Mouse (Mus musculus) G1E (cell line): ENCODE data around the gene Mfsd12. TPM values are rescaled to one million over a fixed set of nuclear protein-coding genes. Genes with fewer than 3 reads are reported as not detected.

Experiments
- ATAC-seq: 2 replicates; pipeline ENCODE4 v1.8.0; 2016; ENCODE audit warnings: mild to moderate bottlenecking; ENCODE audit not compliant: insufficient number of reproducible peaks, poor library complexity, low FRiP score, severe bottlenecking; ENCODE audit errors: extremely low read depth
- DNase-seq: peaks from one replicate; pipeline ENCODE4 v3.0.0; 2012; ENCODE audit warnings: low spot score
- H3K27me3 ChIP-seq: 2 replicates; pipeline ENCODE4 v1.6.1; 2012; ENCODE audit warnings: mild to moderate bottlenecking, low read length, inconsistent platforms; ENCODE audit not compliant: insufficient read depth
- H3K36me3 ChIP-seq: replicated peaks from 2 replicates; pipeline ENCODE3; 2012; ENCODE audit warnings: mild to moderate bottlenecking, inconsistent platforms
- H3K4me1 ChIP-seq: 2 replicates; pipeline ENCODE4 v1.6.1; 2012; ENCODE audit warnings: low read depth, low read length, inconsistent platforms, mixed read lengths; ENCODE audit not compliant: insufficient read depth
- H3K4me3 ChIP-seq: 2 replicates; pipeline ENCODE4 v1.5.1; 2012; ENCODE audit warnings: low read depth, mild to moderate bottlenecking, inconsistent platforms, low read length, moderate library complexity, mixed read lengths
- H3K9me3 ChIP-seq: replicated peaks from 2 replicates; pipeline ENCODE4 v1.6.1; 2012; ENCODE audit warnings: inconsistent platforms
- CTCF ChIP-seq: IDR thresholded peaks from 2 replicates; pipeline ENCODE4 v1.5.1; 2012; ENCODE audit warnings: low read depth, low read length, inconsistent platforms, mixed read lengths
- GATA1 ChIP-seq: IDR thresholded peaks from 2 replicates; pipeline ENCODE4 v1.6.1; 2012; ENCODE audit warnings: borderline replicate concordance, low read length, inconsistent platforms, mixed read lengths
- GATA2 ChIP-seq: IDR thresholded peaks from 2 replicates; pipeline ENCODE4 v1.6.1; 2012; ENCODE audit warnings: low read depth, low read length, inconsistent platforms, borderline replicate concordance
- POLR2AphosphoS5 ChIP-seq: IDR thresholded peaks from 2 replicates; pipeline ENCODE4 v1.6.1; 2012; ENCODE audit warnings: low read depth, low read length, inconsistent platforms; ENCODE audit not compliant: insufficient replicate concordance
- TAL1 ChIP-seq: conservative IDR thresholded peaks from 2 replicates; pipeline ENCODE4 v1.6.1; 2012; ENCODE audit warnings: low read depth, low read length, inconsistent platforms, mixed read lengths
- polyA plus RNA-seq: library from polyadenylated mRNA; stranded (reverse); fragments of >175 nt; gene quantifications from 2 replicates; pipeline ENCODE4 v1.2.3, GENCODE M21; 2012
- total RNA-seq, 2 experiments: library from RNA; stranded (forward) in 1 of 2; stranded (reverse) in 1 of 2; fragments of 200-1000 nt in 1 of 2; fragments of >200 nt in 1 of 2; fragmentation: Nextera tagmentation in 1 of 2; gene quantifications; 2 replicates each; pipeline ENCODE4 v1.2.3; 2014 to 2017

Gene Mfsd12
- total and polyA plus RNA-seq, 3 experiments: 13.1 to 46.7 (median 14.4) TPM

DNA sequence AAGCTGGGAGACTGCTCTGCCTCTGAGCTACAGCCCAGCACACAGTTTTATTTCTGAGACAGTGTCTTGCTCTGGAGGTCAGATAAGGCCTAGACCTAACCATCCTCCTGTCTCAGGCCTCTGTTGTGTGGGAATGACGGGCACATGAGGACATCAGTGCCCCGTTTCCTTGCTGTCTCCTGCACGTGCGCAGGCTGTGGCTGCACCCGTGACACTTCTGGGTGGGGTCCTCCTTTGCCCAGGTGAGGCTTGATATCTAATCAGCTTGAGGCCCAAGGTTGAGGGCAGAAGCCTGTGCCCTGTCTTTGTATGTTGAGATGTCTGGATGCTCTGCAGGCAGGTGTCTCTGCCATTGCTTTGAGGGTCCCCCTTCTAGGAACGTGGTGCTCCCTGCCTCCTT lies 35.0 kb downstream of the Mfsd12 start:
- no peaks in the 10 kb centered on the region for H3K9me3 ChIP-seq

DNA sequence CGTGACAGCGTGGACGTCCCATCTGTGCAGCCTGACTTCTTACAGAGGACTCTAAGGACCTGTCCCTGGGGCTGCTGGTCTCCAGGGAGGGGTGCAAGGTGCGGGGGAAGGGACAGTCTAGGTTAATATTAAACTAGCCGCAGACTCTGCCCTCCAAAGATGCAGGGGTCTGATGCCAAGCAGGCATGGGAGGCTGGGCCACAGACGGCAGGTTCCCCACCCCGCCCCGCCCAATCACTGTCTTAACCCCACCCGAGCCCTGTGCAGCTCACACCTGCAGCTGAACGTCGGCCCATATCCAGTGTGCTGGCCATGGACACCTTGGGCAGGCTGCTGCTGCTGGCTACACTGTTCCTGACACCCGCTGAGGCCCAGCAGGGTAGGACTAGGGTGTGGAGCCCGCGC lies 35.5 kb downstream of the Mfsd12 start, which contains the start of gene Smim24:
Gene Smim24 (plus strand): TSS at position 271 of the 405 bp plus-strand sequence.
- H3K9me3 ChIP-seq: no peaks in the 10 kb centered on the region
- peaks cover 51% of the 10 kb centered on the region for H3K36me3 ChIP-seq
- H3K4me1 ChIP-seq: peaks cover 40% of the 10 kb centered on the region
- no peak for ATAC-seq
- H3K27me3 ChIP-seq: peaks cover 13% of the 10 kb centered on the region; the same call in 1 of the 2 replicates
- TF ChIP-seq GATA2 (no peak), TAL1 (no peak), GATA1 (no peak), CTCF (no peak), POLR2AphosphoS5 (no peak)
- DNase-seq: no peak
- H3K4me3 ChIP-seq: peak within 1 kb of the TSS; percentile 44; the same call in 1 of the 2 replicates

More for the DNA sequence above, 35.0 kb downstream of the Mfsd12 start:
- DNase-seq: no peak
- Histone ChIP-seq H3K27me3 (peaks cover 8% of the 10 kb centered on the region; the same call in 1 of the 2 replicates), H3K4me3 (no peak overlapping the region), H3K4me1 (peaks cover 45% of the 10 kb centered on the region), H3K36me3 (peaks cover 56% of the 10 kb centered on the region)
- TF ChIP-seq GATA1 (no peak), POLR2AphosphoS5 (no peak), TAL1 (no peak), GATA2 (no peak), CTCF (no peak)
- no peak for ATAC-seq

DNA sequence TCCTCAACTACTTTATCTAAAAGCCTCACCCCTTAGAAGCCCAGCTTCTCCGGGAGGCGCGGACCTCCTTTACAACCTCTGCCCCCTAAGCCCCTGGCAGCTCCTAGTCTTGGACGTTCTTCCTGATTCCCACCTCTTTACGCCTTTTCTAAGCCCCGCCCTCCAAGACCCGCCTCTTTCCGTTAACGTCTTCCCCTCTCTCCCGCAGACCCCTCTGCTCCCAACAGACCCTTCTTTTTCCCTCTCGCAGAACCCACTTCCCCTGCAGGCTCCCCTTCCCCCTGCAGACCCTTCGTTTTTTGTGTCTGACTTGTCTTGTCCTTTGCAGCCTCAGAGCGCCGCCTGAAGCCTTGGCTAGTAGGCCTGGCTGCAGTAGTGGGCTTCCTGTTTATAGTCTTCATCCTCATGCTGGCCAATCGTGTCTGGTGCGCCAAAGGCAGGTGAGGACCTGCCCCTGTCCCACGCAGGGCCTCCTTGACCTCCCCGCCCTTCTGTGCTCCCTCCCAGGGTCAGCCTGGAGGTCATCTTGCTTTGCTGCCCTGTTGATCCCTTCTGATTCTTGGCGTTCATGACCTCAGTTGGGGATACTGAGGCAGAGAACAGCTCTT lies 36.3 kb downstream of the Mfsd12 start:
- Histone ChIP-seq H3K9me3 (no peaks in the 10 kb centered on the region), H3K27me3 (peaks cover 15% of the 10 kb centered on the region; the same call in 1 of the 2 replicates), H3K4me3 (peak overlapping the region; percentile 44; the same call in 1 of the 2 replicates), H3K36me3 (peaks cover 43% of the 10 kb centered on the region), H3K4me1 (peaks cover 35% of the 10 kb centered on the region)
- TF ChIP-seq TAL1 (no peak), GATA1 (no peak), CTCF (no peak), POLR2AphosphoS5 (no peak), GATA2 (no peak)
- ATAC-seq (no peak), DNase-seq (no peak)

DNA sequence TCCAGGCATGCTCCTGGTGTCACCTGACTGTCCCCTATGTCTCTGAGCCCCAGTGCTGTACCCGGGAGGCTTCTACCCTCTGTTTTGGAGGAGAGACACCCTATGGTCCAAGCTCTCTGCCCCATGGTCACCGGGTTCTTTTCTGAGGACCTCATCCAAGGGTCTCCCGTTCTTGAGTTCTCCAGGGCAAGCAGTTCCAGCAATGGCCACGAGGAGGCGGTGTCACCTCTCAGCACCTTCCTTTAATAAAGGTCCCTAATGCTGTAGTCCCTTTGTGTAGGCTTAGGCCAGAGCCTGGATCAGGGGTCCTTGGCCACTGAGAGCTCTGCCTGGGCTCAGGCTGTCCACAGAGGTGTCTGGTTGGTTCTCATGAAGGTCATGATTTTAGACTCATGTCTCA lies 37.8 kb downstream of the Mfsd12 start:
- Histone ChIP-seq H3K4me1 (peaks cover 23% of the 10 kb centered on the region), H3K36me3 (peaks cover 35% of the 10 kb centered on the region), H3K27me3 (peaks cover 23% of the 10 kb centered on the region; the same call in 1 of the 2 replicates), H3K4me3 (no peak overlapping the region), H3K9me3 (no peaks in the 10 kb centered on the region)
- ATAC-seq (no peak; the same call in 1 of the 2 replicates), DNase-seq (no peak)
- peak; percentile 99 for TF ChIP-seq CTCF
- TF ChIP-seq TAL1: no peak

DNA sequence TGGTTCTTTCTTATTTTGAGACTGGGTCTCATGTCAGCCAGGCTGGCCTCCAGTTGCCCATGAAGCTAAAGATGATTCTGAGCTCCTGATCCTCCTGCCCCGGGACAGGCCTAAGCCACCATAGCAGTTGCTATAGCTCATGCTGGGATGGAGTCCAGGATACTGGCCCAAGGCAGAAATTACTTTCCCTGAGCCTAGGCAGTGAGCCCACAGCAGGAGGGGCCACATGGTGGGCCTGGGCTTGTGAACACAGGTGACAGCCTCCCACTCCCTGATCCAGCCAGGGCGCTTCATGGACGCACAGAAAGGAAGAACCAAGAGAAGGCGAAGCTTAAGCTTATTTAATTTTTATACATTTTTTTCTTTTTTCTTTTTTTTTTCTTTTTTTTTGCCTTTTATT lies 38.6 kb downstream of the Mfsd12 start:
- H3K4me1 ChIP-seq: peaks cover 24% of the 10 kb centered on the region
- no peak for ATAC-seq
- peaks cover 35% of the 10 kb centered on the region for H3K36me3 ChIP-seq
- no peak overlapping the region for H3K4me3 ChIP-seq
- H3K27me3 ChIP-seq: peaks cover 24% of the 10 kb centered on the region; the same call in 1 of the 2 replicates
- TF ChIP-seq GATA1 (no peak), CTCF (no peak), POLR2AphosphoS5 (no peak), GATA2 (no peak), TAL1 (no peak)
- H3K9me3 ChIP-seq: no peaks in the 10 kb centered on the region
- DNase-seq: no peak

DNA sequence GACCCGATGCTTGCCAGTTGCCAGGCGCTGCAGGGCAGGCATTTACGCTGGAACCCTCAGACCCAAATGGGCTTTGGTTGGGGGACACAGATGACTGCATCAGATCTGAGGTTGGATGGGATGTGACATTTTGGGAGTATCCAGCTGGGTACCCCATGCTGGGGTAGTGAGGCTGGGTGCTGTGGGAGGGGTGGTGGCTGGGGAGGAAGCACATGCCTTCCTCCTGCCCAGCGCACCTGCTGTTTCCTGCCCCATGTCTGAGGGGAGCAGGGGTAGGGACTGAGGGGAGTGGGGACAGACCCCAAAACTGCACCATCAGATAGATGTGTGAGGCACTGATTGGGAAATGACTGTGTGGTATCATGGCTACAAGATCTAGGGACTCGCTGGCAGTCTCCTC lies 39.5 kb downstream of the Mfsd12 start:
- ATAC-seq (no peak), DNase-seq (no peak)
- H3K4me1 ChIP-seq: peaks cover 33% of the 10 kb centered on the region
- TF ChIP-seq TAL1 (no peak), CTCF (no peak), GATA1 (no peak), POLR2AphosphoS5 (no peak), GATA2 (no peak)
- H3K36me3 ChIP-seq: peaks cover 30% of the 10 kb centered on the region
- H3K4me3 ChIP-seq: no peak overlapping the region
- peaks cover 24% of the 10 kb centered on the region; the same call in 1 of the 2 replicates for H3K27me3 ChIP-seq
- H3K9me3 ChIP-seq: no peaks in the 10 kb centered on the region
